Mouse (Mus musculus): Measurements from ENCODE around the gene Vps37c.

Vps37c gene

GRCm38 (mm10) chr19:10742145-10742544 is 53.6 kb downstream of the Vps37c start:
- DNase-seq (ENCODE audit: low read depth): no peak

GRCm38 (mm10) chr19:10742565-10742964 is 54.0 kb downstream of the Vps37c start:
- no peak for DNase-seq (ENCODE audit: low read depth)

- no peak for DNase-seq (ENCODE audit: low read depth)
Measured at GRCm38 (mm10) chr19:10747182-10747581, 58.6 kb downstream of the Vps37c start.

GRCm38 (mm10) chr19:10747718-10748117 is 59.2 kb downstream of the Vps37c start:
- DNase-seq (ENCODE audit: low read depth): no peak

DNA sequence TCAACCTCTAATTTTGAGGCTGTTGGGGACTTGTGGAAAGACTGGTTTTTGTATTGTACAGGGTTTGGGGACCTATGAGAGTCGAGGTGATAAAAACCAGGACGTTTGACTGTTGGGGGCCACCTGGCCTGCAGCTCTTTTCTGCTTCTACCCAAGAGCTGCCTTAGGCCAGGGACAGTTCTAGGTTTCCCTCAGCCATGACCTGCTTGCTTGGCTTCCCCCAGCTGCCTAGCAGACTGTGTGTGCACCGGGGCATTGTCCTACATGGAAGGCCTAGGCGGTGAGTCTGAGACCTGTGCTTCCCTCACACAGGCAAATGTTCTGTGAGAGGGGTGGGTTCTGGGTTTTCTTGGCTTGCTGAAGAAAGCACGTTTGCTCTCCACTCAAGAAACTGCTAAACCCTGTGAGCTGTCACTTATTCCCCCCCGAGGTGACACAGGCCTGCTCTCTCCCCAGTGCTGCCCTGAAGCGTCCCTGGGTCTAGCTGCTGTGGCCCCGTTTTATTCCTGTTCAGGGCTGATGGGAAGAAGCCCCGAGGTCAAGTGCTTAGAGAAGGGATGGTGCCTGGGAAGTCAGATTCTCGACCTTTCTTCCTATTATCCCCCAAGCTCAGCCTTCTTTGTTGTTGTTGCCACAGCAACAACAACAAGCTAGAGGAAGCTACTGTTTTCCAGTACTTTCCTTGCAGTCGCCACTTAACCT is 60.0 kb downstream of the Vps37c start:
- no peak for DNase-seq (ENCODE audit: low read depth)

GRCm38 (mm10) chr19:10749295-10749694 is 60.8 kb downstream of the Vps37c start:
- no peak for DNase-seq (ENCODE audit: low read depth)

DNA sequence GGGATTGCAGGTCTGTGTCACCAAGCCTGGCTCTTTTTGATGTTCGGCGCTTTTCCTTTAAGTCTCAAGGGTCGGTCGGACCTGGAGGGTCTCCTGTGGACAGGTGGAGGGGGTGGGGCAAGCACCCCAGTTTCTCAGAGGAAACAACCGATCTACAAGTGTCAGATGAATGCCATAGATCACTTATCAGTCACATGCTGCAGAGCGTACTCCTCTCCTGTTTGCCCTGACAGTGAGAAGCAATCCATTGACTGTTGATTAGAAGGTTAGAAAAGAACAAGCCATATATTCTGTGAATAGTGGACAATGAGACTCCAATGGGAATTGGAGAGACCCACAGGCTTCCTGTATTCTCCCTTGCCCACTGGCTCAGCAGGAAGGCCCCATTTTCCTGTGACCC is 61.6 kb downstream of the Vps37c start:
- no peak for DNase-seq (ENCODE audit: low read depth)

DNA sequence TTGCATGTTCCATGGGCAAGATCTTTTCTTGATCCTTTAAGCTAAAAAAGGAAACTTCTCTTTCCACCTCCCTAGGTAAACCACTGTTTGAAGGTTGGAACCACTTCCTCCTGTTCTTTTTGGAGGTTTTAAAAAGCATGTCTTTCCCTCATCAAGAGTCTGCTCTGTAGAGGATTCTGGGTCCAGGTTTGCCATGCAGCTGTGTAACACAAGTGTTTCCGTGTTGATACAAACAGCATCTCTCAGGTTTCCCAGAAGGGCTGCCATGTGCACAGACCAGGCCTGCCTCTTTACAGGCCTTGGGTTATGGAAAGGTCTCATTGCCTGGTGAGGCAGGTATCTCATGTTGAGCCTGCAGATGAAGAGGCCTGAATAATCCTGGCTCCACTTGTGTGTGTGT is 63.1 kb downstream of the Vps37c start:
- no peak for DNase-seq (ENCODE audit: low read depth)

GRCm38 (mm10) chr19:10752106-10752505 is 63.6 kb downstream of the Vps37c start:
- no peak for DNase-seq (ENCODE audit: low read depth)

- DNase-seq (ENCODE audit: low read depth): no peak
Measured at GRCm38 (mm10) chr19:10752646-10753045, 64.1 kb downstream of the Vps37c start.

GRCm38 (mm10) chr19:10757125-10757524 is 68.6 kb downstream of the Vps37c start:
- DNase-seq (ENCODE audit: low read depth): no peak

GRCm38 (mm10) chr19:10757526-10757925 is 69.0 kb downstream of the Vps37c start:
- no peak for DNase-seq (ENCODE audit: low read depth)

- DNase-seq (ENCODE audit: low read depth): no peak
Measured at GRCm38 (mm10) chr19:10758708-10759107, 70.2 kb downstream of the Vps37c start.

- DNase-seq (ENCODE audit: low read depth): no peak
Measured at GRCm38 (mm10) chr19:10759525-10759924, 71.0 kb downstream of the Vps37c start.

DNA sequence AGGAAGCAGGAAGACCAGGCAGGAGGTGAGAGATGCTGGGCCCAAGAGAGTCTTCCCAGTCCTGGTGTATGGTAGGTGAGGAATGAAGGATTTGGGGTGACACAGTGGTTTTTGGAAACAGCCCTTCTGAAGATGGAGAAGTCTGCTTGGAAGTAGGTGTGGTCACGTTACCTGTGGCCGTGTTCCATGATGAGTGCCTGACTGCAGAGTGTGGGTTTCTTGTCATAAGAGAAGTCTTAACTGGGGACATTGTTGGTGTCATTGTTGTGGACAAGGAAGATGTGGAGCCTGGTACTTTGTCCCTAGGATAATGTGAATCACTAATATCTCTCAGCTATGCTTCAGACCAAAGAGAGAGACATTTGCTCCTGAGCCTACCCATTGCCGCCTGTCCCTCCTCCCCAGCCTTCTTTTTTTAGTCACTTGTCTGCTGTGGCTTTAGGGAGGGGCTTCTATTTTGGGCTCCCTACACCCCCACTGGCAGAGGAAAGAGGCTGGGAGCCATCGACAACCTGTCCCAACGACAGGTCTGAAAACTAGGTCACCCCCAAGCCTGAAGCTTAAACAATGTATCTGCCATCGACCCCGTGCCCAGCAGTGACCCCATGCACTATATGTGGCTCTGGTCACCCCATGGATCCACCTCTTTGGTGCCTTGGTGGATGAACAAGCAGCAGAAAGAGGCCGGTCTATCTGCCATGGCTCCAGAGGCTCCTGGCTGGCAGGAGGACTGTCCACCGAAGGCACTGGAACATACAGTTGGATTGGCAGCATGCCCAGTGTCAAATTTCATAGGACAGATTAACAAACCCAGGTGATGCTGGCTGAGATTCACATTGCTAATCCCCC is 71.7 kb downstream of the Vps37c start:
- DNase-seq (ENCODE audit: low read depth): no peak

DNA sequence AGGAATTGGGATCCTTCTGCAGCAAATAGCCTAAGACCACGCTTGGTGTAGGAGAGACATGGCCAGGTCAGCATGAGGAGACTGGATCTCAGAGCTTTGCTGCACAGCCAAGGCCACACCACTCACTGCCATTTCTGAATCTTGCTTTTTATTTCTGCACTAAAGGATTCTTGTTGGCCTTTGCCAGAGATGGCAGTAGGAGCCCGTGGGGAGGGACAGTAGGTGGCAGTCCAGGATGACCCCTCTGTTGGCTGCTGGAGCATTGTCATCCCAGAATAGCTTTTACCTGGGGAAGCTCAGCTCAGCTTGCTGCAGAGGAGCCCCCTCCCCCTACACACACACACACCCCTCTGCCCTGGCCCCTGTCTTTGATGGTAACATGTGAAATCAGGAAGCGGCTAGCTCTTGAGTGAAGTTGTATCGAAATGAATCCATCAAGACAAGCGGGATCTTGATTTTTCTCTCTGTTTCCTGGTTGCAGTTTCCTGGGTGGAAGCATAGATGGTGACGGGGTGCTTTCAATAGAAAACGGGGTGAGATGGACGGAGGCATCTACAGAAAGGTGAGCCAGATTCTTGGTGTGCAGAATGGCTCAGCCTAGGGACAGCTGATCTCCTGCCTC is 73.4 kb downstream of the Vps37c start:
- no peak for DNase-seq (ENCODE audit: low read depth)

- no peak for DNase-seq (ENCODE audit: low read depth)
Measured at GRCm38 (mm10) chr19:10762468-10762867, 73.9 kb downstream of the Vps37c start.

GRCm38 (mm10) chr19:10763381-10764031 is 75.0 kb downstream of the Vps37c start:
- no peak for DNase-seq (ENCODE audit: low read depth)

All from c-Kit-positive CD71-negative TER-119-negative erythroid progenitor cells, embryonic 14.5 days (primary cell).